Mouse (Mus musculus) liver (tissue): ENCODE data around the gene Olfr1480.

Experiments used
- DNase-seq: peaks from one replicate; pipeline ENCODE4 v3.0.0-alpha.2; 2020; ENCODE audit warnings: mixed read lengths

Gene Olfr1480

DNA sequence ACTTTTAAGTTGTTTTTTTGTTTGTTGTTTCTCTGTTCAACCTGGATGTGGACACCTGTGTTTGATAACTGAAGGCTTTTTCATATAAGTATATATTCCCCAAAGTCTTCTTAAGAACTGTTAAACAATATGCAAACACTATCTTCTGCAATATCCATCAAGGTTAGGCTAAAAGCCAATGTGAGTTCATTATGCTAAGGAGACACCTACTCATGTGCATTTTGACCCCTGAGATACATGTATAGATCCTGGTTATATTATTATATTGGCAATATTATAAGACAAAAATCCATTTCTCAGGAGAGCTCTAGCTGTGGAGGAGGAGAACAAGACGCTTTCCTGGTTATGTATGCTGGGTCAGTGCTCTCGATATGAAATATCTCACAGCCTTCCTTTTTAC lies at the start of gene Olfr1480:
Olfr1480 (plus strand) TSS at position 301 of the 400 bp plus-strand sequence.
- no peak for DNase-seq

DNA sequence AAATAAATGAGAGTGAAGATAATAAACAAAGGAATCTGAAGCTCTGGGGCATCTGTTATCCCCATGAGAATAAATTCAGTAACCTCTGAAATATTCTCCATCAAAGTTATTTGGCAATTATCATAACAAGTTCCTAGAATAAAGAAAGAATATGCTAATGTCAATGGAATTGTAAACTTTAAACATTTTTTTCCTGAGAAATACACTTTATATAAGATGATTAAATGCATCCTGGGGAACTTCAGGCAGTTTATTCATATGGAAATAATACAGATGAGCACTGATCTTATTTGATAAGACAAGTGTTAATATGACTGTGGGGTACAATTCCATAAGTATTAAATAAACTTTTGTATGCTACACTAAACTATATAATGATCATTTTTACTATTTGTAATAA lies 47.6 kb upstream of the Olfr1480 start, which contains the start of gene Olfr1475:
Olfr1475 (minus strand) TSS at position 101 of the 400 bp plus-strand sequence.
- no peak for DNase-seq

DNA sequence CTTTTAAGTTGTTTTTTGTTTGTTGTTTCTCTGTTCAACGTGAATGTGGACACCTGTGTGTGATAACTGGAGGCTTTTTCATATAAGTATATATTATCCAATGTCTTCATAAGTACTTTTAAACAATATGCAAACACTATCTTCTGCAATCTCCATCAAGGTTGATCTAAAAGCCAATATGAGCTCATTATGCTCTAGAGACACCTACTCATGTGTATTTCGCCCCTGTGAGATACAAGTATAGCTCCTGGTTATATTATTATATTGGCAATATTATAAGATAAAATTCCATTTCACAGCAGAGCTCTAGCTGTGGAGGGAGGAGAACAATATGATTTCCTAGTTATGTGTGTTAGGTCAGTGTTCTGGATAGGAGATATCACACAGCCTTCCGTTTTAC lies 27.5 kb upstream of the Olfr1480 start, which contains the start of gene Olfr1477:
Olfr1477 (plus strand) TSS at position 301 of the 400 bp plus-strand sequence.
- DNase-seq, result no peak
